Mouse (Mus musculus) hindbrain, embryonic 14.5 days (tissue): ENCODE measurements at regions not wholly inside any gene's neighbourhood (a gene's known extent, or its start where the extent isn't known, plus 50 kb on each side); places are given as distances from the start of the nearest gene placed in this dataset.

Experiments
- ATAC-seq: fragments of 200-750 bp; cut with Nextera tagmentation; 2 replicates; pipeline ENCODE4 v1.8.0; 2017; ENCODE audit warnings: moderate number of reproducible peaks, mild to moderate bottlenecking, moderate TSS enrichment, moderate library complexity; ENCODE audit not compliant: low FRiP score
- DNase-seq: peaks from one replicate; pipeline ENCODE4 v3.0.0-alpha.2; 2015; ENCODE audit warnings: low spot score
- H3K27ac ChIP-seq: fragments of 300-500 bp; sonication (generic); 2 replicates; pipeline ENCODE4 v1.5.1; 2014; ENCODE audit warnings: mild to moderate bottlenecking, moderate library complexity
- H3K27me3 ChIP-seq: fragments of 300-500 bp; sonication (generic); 2 replicates; pipeline ENCODE4 v1.6.1; 2014; ENCODE audit warnings: mild to moderate bottlenecking, low read length, mixed read lengths; ENCODE audit not compliant: control insufficient read depth, insufficient read depth
- H3K36me3 ChIP-seq: fragments of 300-500 bp; sonication (generic); replicated peaks from 2 replicates; pipeline ENCODE4 v1.6.1; 2014; ENCODE audit not compliant: control insufficient read depth, insufficient read depth
- H3K4me1 ChIP-seq: fragments of 300-500 bp; sonication (generic); replicated peaks from 2 replicates; pipeline ENCODE4 v1.6.1; 2014; ENCODE audit warnings: antibody characterized with exemption, low read length, mixed read lengths; ENCODE audit not compliant: control insufficient read depth, insufficient read depth
- H3K4me2 ChIP-seq: fragments of 300-500 bp; sonication (generic); replicated peaks from 2 replicates; pipeline ENCODE4 v1.6.1; 2014; ENCODE audit warnings: mild to moderate bottlenecking, moderate library complexity
- H3K4me3 ChIP-seq: fragments of 300-500 bp; sonication (generic); replicated peaks from 2 replicates; pipeline ENCODE4 v1.5.1; 2014; ENCODE audit warnings: mild to moderate bottlenecking, low read length
- H3K9ac ChIP-seq: fragments of 300-500 bp; sonication (generic); 2 replicates; pipeline ENCODE4 v1.6.1; 2014
- H3K9me3 ChIP-seq: fragments of 300-500 bp; sonication (generic); 2 replicates; pipeline ENCODE4 v1.6.1; 2016; ENCODE audit warnings: low read length; ENCODE audit not compliant: control insufficient read depth
- WGBS: fragments of 180-500 bp; shearing (Covaris S2); extraction: QIAGEN DNeasy Blood & Tissue Kit; methylation state at CpG from one replicate; pipeline ENCODE4 v1.1.7; 2014; 5-methylcytosine and 5-hydroxymethylcytosine counted together

DNA sequence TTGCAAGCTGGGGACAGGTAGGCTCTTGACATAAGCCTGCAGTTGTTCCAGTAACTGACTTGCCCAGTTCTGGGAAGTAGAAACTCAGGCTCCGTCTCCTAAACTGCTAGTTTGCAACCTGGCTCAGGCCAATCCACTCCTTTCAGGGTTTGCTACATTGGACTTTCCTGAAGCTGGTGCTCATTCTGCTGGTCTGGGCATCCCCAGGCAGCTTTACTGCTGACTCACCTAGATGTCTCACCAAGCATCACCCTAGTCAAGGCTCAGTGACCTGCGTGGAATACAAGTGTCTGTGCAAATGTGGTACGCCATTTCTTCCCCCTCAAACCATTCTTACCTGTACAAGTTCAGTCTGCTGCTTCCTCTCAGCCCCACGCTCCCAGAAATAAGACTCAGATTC, 110.8 kb downstream of the Qrsl1 start:
- no peak overlapping the region for H3K9ac ChIP-seq
- ATAC-seq = no peak
- H3K4me3 ChIP-seq = no peak overlapping the region
- no peak overlapping the region for H3K27ac ChIP-seq
- no peaks in the 10 kb centered on the region for H3K9me3 ChIP-seq
- H3K4me2 ChIP-seq = no peak overlapping the region
- no peaks in the 10 kb centered on the region for H3K36me3 ChIP-seq
- 88% methylated on average over 4 of the region's 4 CpGs for WGBS
- no peaks in the 10 kb centered on the region for H3K4me1 ChIP-seq
- H3K27me3 ChIP-seq = no peaks in the 10 kb centered on the region
- no peak for DNase-seq

- Histone ChIP-seq H3K4me3 (no peak overlapping the region), H3K27ac (no peak overlapping the region), H3K9me3 (no peaks in the 10 kb centered on the region), H3K9ac (no peak overlapping the region), H3K36me3 (no peaks in the 10 kb centered on the region), H3K27me3 (no peaks in the 10 kb centered on the region), H3K4me2 (no peak overlapping the region), H3K4me1 (no peaks in the 10 kb centered on the region)
- DNase-seq = no peak
- 94% methylated on average over 4 of the region's 4 CpGs for WGBS
- ATAC-seq = no peak
Observed at GRCm38 (mm10) chr10:43791525-43792021, 110.0 kb downstream of the Qrsl1 start.

GRCm38 (mm10) chr10:43792618-43793017, 108.9 kb downstream of the Qrsl1 start:
- Histone ChIP-seq H3K9ac (no peak overlapping the region), H3K4me3 (no peak overlapping the region), H3K27ac (no peak overlapping the region), H3K36me3 (no peaks in the 10 kb centered on the region), H3K9me3 (no peaks in the 10 kb centered on the region), H3K4me2 (no peak overlapping the region), H3K27me3 (no peaks in the 10 kb centered on the region), H3K4me1 (no peaks in the 10 kb centered on the region)
- DNase-seq (no peak), ATAC-seq (no peak)
- 70% methylated on average over 3 of the region's 3 CpGs for WGBS

GRCm38 (mm10) chr10:43794587-43794986, 107.0 kb downstream of the Qrsl1 start:
- no peaks in the 10 kb centered on the region for H3K9me3 ChIP-seq
- 86% methylated on average over 9 of the region's 9 CpGs for WGBS
- no peaks in the 10 kb centered on the region for H3K4me1 ChIP-seq
- H3K9ac ChIP-seq = no peak overlapping the region
- no peaks in the 10 kb centered on the region for H3K27me3 ChIP-seq
- DNase-seq (no peak), ATAC-seq (no peak)
- H3K36me3 ChIP-seq = no peaks in the 10 kb centered on the region
- no peak overlapping the region for H3K4me2 ChIP-seq
- no peak overlapping the region for H3K27ac ChIP-seq
- no peak overlapping the region for H3K4me3 ChIP-seq

- Histone ChIP-seq H3K4me3 (no peak overlapping the region), H3K4me2 (no peak overlapping the region), H3K36me3 (no peaks in the 10 kb centered on the region), H3K9ac (no peak overlapping the region), H3K4me1 (no peaks in the 10 kb centered on the region), H3K9me3 (no peaks in the 10 kb centered on the region), H3K27me3 (no peaks in the 10 kb centered on the region), H3K27ac (no peak overlapping the region)
- ATAC-seq = no peak
- 89% methylated on average over 3 of the region's 3 CpGs for WGBS
- no peak for DNase-seq
Observed at GRCm38 (mm10) chr10:43800077-43800476, 101.5 kb downstream of the Qrsl1 start.

- no peaks in the 10 kb centered on the region for H3K4me1 ChIP-seq
- H3K27me3 ChIP-seq = no peaks in the 10 kb centered on the region
- no peak overlapping the region for H3K4me3 ChIP-seq
- H3K9me3 ChIP-seq = no peaks in the 10 kb centered on the region
- DNase-seq (no peak), ATAC-seq (no peak)
- H3K27ac ChIP-seq = no peak overlapping the region
- H3K36me3 ChIP-seq = no peaks in the 10 kb centered on the region
- H3K9ac ChIP-seq = no peak overlapping the region
- no peak overlapping the region for H3K4me2 ChIP-seq
- 81% methylated on average over 5 of the region's 5 CpGs for WGBS
Observed at GRCm38 (mm10) chr10:43815291-43815690, 86.3 kb downstream of the Qrsl1 start.

- DNase-seq = no peak
- Histone ChIP-seq H3K4me2 (no peak overlapping the region), H3K9ac (no peak overlapping the region), H3K9me3 (no peaks in the 10 kb centered on the region), H3K36me3 (no peaks in the 10 kb centered on the region), H3K27me3 (no peaks in the 10 kb centered on the region), H3K4me1 (no peaks in the 10 kb centered on the region), H3K4me3 (no peak overlapping the region), H3K27ac (no peak overlapping the region)
- no peak for ATAC-seq
- WGBS = 86% methylated on average over 9 of the region's 9 CpGs
Observed at GRCm38 (mm10) chr10:43817522-43818198, 83.9 kb downstream of the Qrsl1 start.

DNA sequence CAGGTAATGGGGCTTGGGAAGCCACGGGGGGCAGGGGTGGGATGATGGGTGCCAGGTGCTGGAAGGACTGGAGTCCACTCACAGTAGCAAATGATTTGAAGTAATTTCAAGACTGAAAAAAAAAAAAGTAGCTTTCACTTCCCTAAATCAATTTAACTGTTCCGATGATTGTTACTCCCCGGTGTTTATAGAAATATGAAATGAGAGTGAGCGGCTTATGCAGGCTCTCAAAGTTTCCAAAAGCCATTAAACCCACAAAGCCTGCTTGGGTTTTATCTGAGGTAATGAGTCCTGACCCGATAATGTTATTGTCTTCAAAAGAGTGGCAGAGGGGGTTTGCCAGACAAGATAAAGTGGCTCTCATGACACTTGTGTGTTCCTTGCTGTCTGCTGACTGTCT, 82.9 kb downstream of the Qrsl1 start:
- ATAC-seq (no peak), DNase-seq (no peak)
- Histone ChIP-seq H3K4me3 (no peak overlapping the region), H3K27ac (no peak overlapping the region), H3K4me2 (no peak overlapping the region), H3K36me3 (no peaks in the 10 kb centered on the region), H3K27me3 (no peaks in the 10 kb centered on the region), H3K9ac (no peak overlapping the region), H3K4me1 (no peaks in the 10 kb centered on the region), H3K9me3 (no peaks in the 10 kb centered on the region)
- WGBS = 81% methylated on average over 5 of the region's 5 CpGs

DNA sequence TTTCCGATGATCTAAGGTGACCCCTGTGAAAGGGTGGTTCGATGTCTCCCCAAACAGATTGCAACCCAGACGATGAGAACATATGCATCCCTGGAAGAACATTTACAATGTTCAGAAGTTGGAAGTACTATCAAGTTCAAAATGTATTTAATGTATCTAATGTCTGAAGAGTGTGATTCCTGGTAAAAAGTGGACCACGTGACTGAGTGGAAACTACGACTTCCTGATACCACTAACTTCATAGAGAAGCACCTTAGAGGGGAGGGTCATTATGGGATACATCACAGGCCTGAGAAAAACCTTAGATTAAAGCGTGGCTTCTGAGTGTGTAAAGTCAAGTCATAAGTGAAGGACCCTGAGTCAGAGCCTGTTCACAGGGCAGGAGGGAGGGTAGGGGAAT, 82.1 kb downstream of the Qrsl1 start:
- no peak overlapping the region for H3K27ac ChIP-seq
- no peak overlapping the region for H3K4me3 ChIP-seq
- no peak overlapping the region for H3K9ac ChIP-seq
- H3K36me3 ChIP-seq = no peaks in the 10 kb centered on the region
- no peaks in the 10 kb centered on the region for H3K9me3 ChIP-seq
- no peaks in the 10 kb centered on the region for H3K4me1 ChIP-seq
- H3K4me2 ChIP-seq = no peak overlapping the region
- ATAC-seq = no peak
- WGBS = 94% methylated on average over 6 of the region's 6 CpGs
- no peak for DNase-seq
- H3K27me3 ChIP-seq = no peaks in the 10 kb centered on the region

DNA sequence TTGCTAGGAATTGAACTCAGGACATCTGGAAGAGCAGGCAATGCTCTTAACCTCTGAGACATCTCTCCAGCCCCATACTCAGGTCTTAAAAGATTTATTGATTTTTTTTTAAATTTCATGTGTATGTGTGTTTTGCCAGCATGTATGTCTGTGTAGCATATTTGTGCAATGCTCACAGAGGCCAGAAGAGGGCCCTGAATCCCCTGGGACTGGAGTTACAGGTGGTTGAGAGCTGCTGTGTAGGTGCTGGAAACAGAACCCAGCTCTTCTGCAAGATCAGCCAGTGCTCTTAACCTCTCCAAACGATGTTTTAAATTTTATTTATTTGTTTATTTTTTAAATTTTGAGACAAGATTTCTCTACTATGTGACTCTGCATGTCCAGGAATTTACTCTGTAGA, 78.9 kb downstream of the Qrsl1 start:
- Histone ChIP-seq H3K4me1 (no peaks in the 10 kb centered on the region), H3K27me3 (no peaks in the 10 kb centered on the region), H3K9me3 (no peaks in the 10 kb centered on the region), H3K27ac (no peak overlapping the region), H3K9ac (no peak overlapping the region), H3K4me3 (no peak overlapping the region), H3K36me3 (no peaks in the 10 kb centered on the region), H3K4me2 (no peak overlapping the region)
- DNase-seq (no peak), ATAC-seq (no peak)
- 75% methylated on average over 1 of the region's 1 CpGs for WGBS
